Mouse (Mus musculus): ENCODE data around the gene Add2. TPM values are rescaled to one million over a fixed set of nuclear protein-coding genes. Genes with fewer than 3 reads are reported as not detected.

Gene Add2
- polyA plus RNA-seq, 3 experiments from 2014 or later, result not detected

- no peak for ATAC-seq
These were observed 120.0 kb downstream of the Add2 start for GRCm38 (mm10) chr6:86148518-86148917.

DNA sequence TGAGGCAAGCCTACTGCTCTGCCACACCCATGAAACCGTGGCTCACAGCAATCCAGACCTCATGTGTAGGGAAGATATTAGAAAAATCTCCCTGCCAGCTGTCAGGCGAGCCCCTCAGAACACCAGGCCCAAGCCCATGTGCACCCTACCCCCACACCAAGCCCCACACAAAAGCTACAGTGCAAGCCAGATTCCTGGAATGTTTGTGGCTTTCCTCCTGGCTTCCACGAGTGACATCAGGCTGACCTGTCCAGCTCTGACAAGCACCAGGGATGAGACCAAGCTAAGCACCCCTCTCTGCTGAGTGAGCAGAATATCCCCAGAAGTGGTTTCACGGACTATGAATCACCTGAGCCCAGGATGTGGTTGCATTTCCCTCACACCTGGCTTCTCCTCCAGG is 120.5 kb downstream of the Add2 start:
- ATAC-seq, result no peak

DNA sequence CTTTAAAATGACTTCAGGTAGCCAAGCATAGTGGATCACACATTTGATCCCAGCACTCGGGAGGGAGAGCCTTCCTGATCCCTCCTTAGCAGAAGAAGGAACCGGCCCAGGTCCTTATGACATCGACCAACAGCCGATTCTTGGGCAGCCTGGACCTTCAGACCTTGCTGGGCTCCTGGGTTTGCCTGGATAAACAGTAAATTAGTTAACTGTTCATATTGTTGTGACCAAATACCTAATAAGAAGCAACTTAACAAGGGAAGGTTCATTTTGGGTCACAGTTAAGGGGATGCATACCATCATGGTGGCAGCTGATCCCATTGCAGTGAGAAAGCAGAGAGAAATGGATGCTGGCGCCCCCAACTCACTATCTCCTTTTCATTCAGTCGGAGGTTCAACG is 124.2 kb downstream of the Add2 start:
- ATAC-seq, result no peak

DNA sequence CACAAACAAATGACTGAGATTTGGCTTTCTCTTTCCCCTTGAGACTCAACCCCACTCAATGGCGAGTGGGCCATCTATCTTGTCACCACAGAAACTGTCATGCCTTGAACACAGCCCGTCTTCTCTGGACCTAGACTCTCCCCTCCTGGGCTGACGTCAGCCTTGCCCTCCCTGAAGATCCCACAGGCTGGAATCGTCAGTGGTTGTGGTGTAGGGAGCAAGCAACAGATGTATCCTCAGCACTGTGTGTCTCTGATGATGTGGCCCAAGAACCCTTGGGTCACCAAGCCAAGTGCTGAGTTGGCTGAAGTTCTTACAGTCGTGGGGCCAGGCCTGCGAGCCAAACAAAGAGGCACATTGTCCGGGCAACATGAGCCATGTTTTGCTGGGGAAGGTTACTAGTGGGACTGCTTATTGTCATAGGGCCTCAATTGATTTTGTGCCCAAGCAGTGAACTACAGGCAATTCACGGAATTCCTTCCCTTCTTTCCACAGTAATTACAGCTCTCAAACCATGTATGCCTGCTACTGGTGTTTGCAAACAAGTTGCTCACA is 125.0 kb downstream of the Add2 start:
- ATAC-seq, result no peak

DNA sequence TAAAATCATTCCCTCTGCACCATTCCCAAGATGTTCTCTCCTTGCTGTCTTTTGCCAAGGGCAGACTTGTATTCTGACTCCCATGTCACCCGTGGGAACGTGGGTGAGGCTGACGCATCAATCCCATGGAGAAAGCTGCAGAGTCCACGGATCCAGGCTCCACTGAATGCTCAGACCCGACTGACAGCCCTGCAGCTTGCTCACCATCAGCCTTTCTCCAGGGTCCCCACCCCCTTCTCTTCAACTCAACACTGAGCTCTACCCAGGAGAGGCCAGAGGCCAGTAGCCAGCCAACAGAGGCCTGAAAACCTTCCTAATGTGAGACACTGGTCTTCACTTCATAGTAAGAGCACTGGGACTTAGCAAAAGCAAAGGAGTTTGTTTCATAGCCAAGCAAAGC is 125.5 kb downstream of the Add2 start:
- no peak for ATAC-seq

DNA sequence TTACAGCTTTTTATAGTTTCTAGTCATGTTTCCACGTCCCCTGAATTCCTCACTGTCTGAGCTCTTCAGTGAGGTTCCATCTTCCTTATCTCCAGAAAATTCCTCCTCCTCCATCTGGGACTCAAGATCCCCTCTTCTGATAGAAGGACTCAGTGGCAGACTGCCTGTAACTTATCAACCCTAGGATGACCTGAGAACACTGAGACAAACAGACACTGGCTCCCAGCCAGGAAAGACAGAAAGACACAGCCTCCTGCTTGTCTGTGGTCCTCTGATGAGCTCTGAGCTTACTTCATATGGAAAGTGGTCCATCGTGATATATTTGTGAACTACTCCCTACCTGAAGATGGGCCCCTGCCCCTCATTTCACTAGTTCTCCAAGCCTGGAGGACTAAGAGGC is 126.0 kb downstream of the Add2 start:
- ATAC-seq, result no peak

- ATAC-seq, result no peak
These were observed 129.1 kb downstream of the Add2 start for GRCm38 (mm10) chr6:86157253-86158234.

DNA sequence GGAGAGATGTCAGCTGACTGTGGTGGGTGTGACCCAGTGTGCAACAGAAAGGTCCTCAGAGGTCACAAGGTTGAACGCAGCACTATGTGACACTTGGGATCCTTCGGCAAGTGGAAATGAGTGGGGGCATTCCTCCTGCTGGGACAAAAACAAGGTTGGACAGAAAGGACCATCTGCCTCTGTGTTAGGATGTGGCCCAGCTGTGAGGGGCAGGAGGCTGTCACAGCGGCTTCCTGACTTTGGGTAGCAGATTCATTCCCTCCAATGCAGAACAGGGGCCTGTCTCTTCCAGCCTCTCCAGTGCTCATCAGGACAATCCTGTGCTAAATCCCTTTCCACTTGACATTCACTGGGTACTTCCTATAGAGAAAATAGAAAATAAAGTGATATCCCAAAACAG is 132.4 kb downstream of the Add2 start:
- no peak for ATAC-seq

DNA sequence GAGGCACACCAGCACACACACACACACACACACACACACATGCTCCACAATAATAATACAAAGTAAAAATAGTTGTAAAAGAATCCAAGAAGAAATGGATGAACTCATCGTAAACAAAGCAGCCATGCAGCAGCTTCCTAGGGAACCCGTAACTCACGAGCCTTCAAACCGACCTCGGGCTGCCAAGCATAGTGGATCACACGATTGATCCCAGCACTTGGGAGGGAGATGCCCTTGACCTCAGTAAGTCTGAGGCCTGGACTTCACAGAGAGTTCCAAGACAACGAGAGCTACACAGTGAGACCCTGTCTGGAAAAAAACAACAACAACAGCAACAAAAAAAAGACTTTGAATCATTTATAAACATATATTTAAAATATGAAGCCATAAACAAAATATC is 133.1 kb downstream of the Add2 start:
- no peak for ATAC-seq

DNA sequence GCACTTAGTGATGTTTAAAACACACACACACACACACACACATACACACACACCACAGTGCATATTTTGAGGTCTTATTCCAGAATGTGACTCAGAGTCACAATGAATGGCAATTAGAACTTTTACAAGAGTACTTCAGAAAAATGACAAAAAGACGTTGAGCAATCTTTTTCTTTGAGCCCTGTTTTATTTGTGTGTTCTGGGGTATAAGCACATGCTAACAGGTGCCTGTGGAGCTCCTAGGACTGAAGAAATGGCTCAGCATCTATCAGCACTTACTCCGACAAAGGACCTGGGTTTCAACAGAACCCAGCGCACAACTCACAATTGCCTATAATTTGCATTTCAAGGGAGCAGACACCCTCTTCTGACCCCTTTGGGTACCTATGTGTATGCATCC is 135.5 kb downstream of the Add2 start:
- ATAC-seq, result no peak

DNA sequence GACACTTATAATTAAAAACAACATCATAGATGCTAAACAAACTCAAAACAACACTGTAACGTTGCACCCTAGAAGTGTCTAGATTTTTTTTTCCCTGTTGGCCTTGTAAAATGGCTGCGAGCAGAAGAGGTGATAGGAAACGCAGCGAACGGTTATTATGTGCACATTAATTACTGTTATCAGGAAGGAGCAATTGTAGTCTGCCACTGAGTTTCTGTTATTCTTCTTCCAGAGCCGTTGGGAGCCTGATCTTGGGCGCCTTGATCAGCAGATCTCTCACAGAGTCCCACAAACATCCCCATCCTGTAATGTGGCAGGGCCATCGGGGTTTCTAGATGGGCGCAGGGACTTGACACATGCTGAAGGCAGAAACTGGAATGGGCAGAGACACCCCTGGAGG is 137.9 kb downstream of the Add2 start:
- no peak for ATAC-seq

GRCm38 (mm10) chr6:86167851-86168250 is 139.4 kb downstream of the Add2 start:
- no peak for ATAC-seq

DNA sequence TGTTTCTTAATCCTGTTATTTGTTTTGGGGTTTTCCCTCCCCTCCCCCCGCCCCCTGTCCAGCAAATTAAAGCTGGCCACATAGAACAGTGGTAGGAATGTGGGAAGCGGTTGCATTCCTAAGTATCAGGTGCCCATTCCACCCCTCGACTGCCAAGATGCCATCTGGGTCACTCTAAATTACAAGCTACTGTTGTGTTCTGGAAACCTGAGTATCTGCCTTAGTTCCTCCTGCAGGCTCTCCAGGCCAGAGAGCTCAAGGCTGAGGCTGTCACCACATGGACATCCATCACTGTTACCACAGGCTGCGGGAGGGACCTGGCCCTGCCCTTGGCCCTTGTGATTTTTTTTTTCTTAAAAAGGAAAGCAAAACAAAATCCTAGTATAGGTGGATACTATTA is 140.7 kb downstream of the Add2 start:
- no peak for ATAC-seq

Other genes with a start within 250 kb of the Add2 start
- gene Nat8f6, start 207.7 kb upstream of the Add2 start, polyA plus RNA-seq (2017; shearing (Covaris generic)), result not detected
- gene Nat8f5, start 207.7 kb upstream of the Add2 start, polyA plus RNA-seq (2017; shearing (Covaris generic)), result not detected
- not detected for gene Nat8, start 196.6 kb upstream of the Add2 start, polyA plus RNA-seq (2017; shearing (Covaris generic))
- under 1 TPM in 1 of 3 experiments, not detected in 2; 0.40 TPM for gene Nat8f2, start 159.5 kb upstream of the Add2 start, polyA plus RNA-seq (2017; shearing (Covaris generic))
- gene Nat8f4, start 123.8 kb upstream of the Add2 start, polyA plus RNA-seq (2017; shearing (Covaris generic)), result 1 to 10 TPM; 5.8 to 8.6 (median 6.7) TPM
- gene Tprkb, start 116.8 kb upstream of the Add2 start, polyA plus RNA-seq (2017; shearing (Covaris generic)), result 10 to 100 TPM; 40.0 to 61.3 (median 50.0) TPM
- 10 to 100 TPM in 1 of 3 experiments, 1 to 10 TPM in 2; 6.1 to 10.5 (median 9.5) TPM for gene Nat8f1, start 113.0 kb upstream of the Add2 start, polyA plus RNA-seq (2017; shearing (Covaris generic))
- 100 to 1,000 TPM; 177 to 212 (median 182) TPM for gene Dusp11, start 67.0 kb upstream of the Add2 start, polyA plus RNA-seq (2017; shearing (Covaris generic))
- gene Figla, start 12.5 kb upstream of the Add2 start, polyA plus RNA-seq (2017; shearing (Covaris generic)), result not detected
- gene Tgfa, start 166.5 kb downstream of the Add2 start, polyA plus RNA-seq (2017; shearing (Covaris generic)), result under 1 TPM in 1 of 3 experiments, not detected in 2; 0.28 TPM

Measured in inflammation-experienced regulatory T-cells, adult 6 months (primary cell).